ENCODE assay signal across 17 mouse cellular contexts in genomic region chr13:35717658-35718057, GRCm38 (mm10).
"Had no signal": no experiment of that assay in that cellular context is flagged by ENCODE, and none has a peak within 500 bp of the region (broad histone marks: within the 10 kb centered on the region; RNA-seq: fewer than 3 reads in every experiment).

No protein-coding gene starts in this region.

- H3K36me3 ChIP-seq: neural tube, embryonic 12.5 days; neural tube, embryonic 13.5 days; neural tube, embryonic 15.5 days; stomach, embryonic 15.5 days had no signal

- H3K9me3 ChIP-seq: neural tube, embryonic 12.5 days; neural tube, embryonic 13.5 days; neural tube, embryonic 15.5 days; stomach, embryonic 15.5 days had no signal

- H3K27ac ChIP-seq: neural tube, embryonic 12.5 days; neural tube, embryonic 13.5 days; neural tube, embryonic 15.5 days; stomach, embryonic 15.5 days; stomach, postnatal 0 days had no signal

- H3K27me3 ChIP-seq: neural tube, embryonic 12.5 days; neural tube, embryonic 13.5 days; neural tube, embryonic 15.5 days; stomach, embryonic 15.5 days had no signal

- H3K4me1 ChIP-seq: neural tube, embryonic 12.5 days; neural tube, embryonic 13.5 days; neural tube, embryonic 15.5 days; stomach, embryonic 15.5 days had no signal

- H3K4me3 ChIP-seq: neural tube, embryonic 12.5 days; neural tube, embryonic 13.5 days; neural tube, embryonic 15.5 days; stomach, embryonic 15.5 days had no signal

- H3K4me2 ChIP-seq: neural tube, embryonic 12.5 days; neural tube, embryonic 13.5 days; neural tube, embryonic 15.5 days; stomach, embryonic 15.5 days had no signal

- H3K9ac ChIP-seq: neural tube, embryonic 12.5 days; neural tube, embryonic 13.5 days; neural tube, embryonic 15.5 days; stomach, embryonic 15.5 days had no signal

- DNase-seq: retina, postnatal 1 day; right cerebral cortex, adult 18-20 months; right cerebral cortex, postnatal 14 days; right cerebral cortex, postnatal 25 days; right cerebral cortex, postnatal 4 days; spleen, adult 18-20 months; thymus, adult 18-20 months; thymus, adult 2 months; thymus, postnatal 14 days; thymus, postnatal 25 days; thymus, postnatal 36 days; thymus, postnatal 4 days had no signal
